Mouse (Mus musculus) lung, embryonic 15.5 days (tissue): ENCODE data around the gene Dync1i1. TPM values are rescaled to one million over a fixed set of nuclear protein-coding genes. Genes with fewer than 3 reads are reported as not detected.

ENCODE experiments used
- polyA plus RNA-seq: library from polyadenylated mRNA; unstranded; fragments of >200 nt; fragmentation: Nextera tagmentation; extraction: Ambion mirVana; gene quantifications from 2 replicates; pipeline ENCODE4 v1.2.1, GENCODE M21; 2015

The Dync1i1 gene
- polyA plus RNA-seq, 1 experiment from 2014 or later, result 1.3 TPM

Other genes starting within 250 kb of the Dync1i1 start
- gene Pdk4, start 229.3 kb upstream of the Dync1i1 start, polyA plus RNA-seq, result 2.6 and 4.6 TPM in 2 replicates